Comparison of ENCODE assay signal across 28 mouse cellular contexts in genomic region chr11:34516971-34517370, GRCm38 (mm10).
DNase-seq lines count a peak whose midpoint lies in the region; ATAC-seq and TF ChIP-seq lines count a peak whose summit lies in the region.
"Had no signal": no experiment of that assay in that cellular context is flagged by ENCODE, and none has a peak within 500 bp of the region (broad histone marks: within the 10 kb centered on the region; RNA-seq: fewer than 3 reads in every experiment).

No protein-coding gene starts in this region.

- no peak for ATAC-seq in embryonic facial prominence, embryonic 14.5 days (ENCODE audit: low read depth)
- ATAC-seq in heart, embryonic 12.5 days (ENCODE audit: insufficient number of reproducible peaks, low FRiP score) = no peak
- no peak for ATAC-seq in lung, embryonic 14.5 days (ENCODE audit: insufficient read depth)
- ATAC-seq: CD4-positive, CD25-positive, alpha-beta regulatory T cell, adult 4 months; forebrain, embryonic 15.5 days had no signal

- no peak overlapping the region for H3K27ac ChIP-seq in embryonic facial prominence, embryonic 14.5 days (replicated peaks; ENCODE audit: low read depth, low read length)
- H3K27ac ChIP-seq in embryonic facial prominence, embryonic 10.5 days (replicated peaks) = no peak overlapping the region
- no peak overlapping the region for H3K27ac ChIP-seq in heart, embryonic 12.5 days (ENCODE audit: poor library complexity, severe bottlenecking)
- no peak overlapping the region for H3K27ac ChIP-seq in lung, embryonic 14.5 days (ENCODE audit: low read depth)
- H3K27ac ChIP-seq: embryonic facial prominence, embryonic 12.5 days; embryonic facial prominence, embryonic 15.5 days; forebrain, embryonic 10.5 days; forebrain, embryonic 12.5 days; forebrain, embryonic 15.5 days had no signal

- no peaks in the 10 kb centered on the region for H3K36me3 ChIP-seq in embryonic facial prominence, embryonic 14.5 days (ENCODE audit: control insufficient read depth, insufficient read depth, low read length)
- no peaks in the 10 kb centered on the region for H3K36me3 ChIP-seq in embryonic facial prominence, embryonic 10.5 days (replicated peaks)
- H3K36me3 ChIP-seq in heart, embryonic 12.5 days = no peaks in the 10 kb centered on the region
- no peaks in the 10 kb centered on the region for H3K36me3 ChIP-seq in lung, embryonic 14.5 days (ENCODE audit: insufficient read depth)
- H3K36me3 ChIP-seq: embryonic facial prominence, embryonic 12.5 days; embryonic facial prominence, embryonic 15.5 days; forebrain, embryonic 10.5 days; forebrain, embryonic 12.5 days; forebrain, embryonic 15.5 days; G1E had no signal

- H3K9me3 ChIP-seq in embryonic facial prominence, embryonic 14.5 days (ENCODE audit: control insufficient read depth, low read length) = no peaks in the 10 kb centered on the region
- H3K9me3 ChIP-seq in embryonic facial prominence, embryonic 10.5 days = no peaks in the 10 kb centered on the region
- no peaks in the 10 kb centered on the region for H3K9me3 ChIP-seq in heart, embryonic 12.5 days (replicated peaks)
- no peaks in the 10 kb centered on the region for H3K9me3 ChIP-seq in lung, embryonic 14.5 days (ENCODE audit: low read depth, low read length)
- H3K9me3 ChIP-seq: embryonic facial prominence, embryonic 12.5 days; embryonic facial prominence, embryonic 15.5 days; forebrain, embryonic 10.5 days; forebrain, embryonic 12.5 days; forebrain, embryonic 15.5 days had no signal

- no peak overlapping the region for H3K4me3 ChIP-seq in embryonic facial prominence, embryonic 14.5 days (ENCODE audit: low read depth, low read length)
- H3K4me3 ChIP-seq in embryonic facial prominence, embryonic 10.5 days = no peak overlapping the region
- H3K4me3 ChIP-seq in heart, embryonic 12.5 days = no peak overlapping the region
- H3K4me3 ChIP-seq in lung, embryonic 14.5 days (ENCODE audit: low read depth, low read length) = no peak overlapping the region
- H3K4me3 ChIP-seq: embryonic facial prominence, embryonic 12.5 days; embryonic facial prominence, embryonic 15.5 days; erythroblast, embryonic 14.5 days; forebrain, embryonic 10.5 days; forebrain, embryonic 12.5 days; forebrain, embryonic 15.5 days had no signal

- DNase-seq in embryonic facial prominence, embryonic 14.5 days (ENCODE audit: low spot score) = peak; percentile 21
- DNase-seq in embryonic facial prominence, embryonic 10.5 days (ENCODE audit: low spot score) = no peak
- DNase-seq in heart, adult 11 months = peak; percentile 37
- DNase-seq in lung, embryonic 14.5 days = peak; percentile 24
- DNase-seq in lung, postnatal 10 days = no peak
- peak; percentile 16 for DNase-seq in Muller cell, postnatal 12 days (ENCODE audit: inconsistent ontology term)
- DNase-seq in kidney, postnatal 10 days = no peak
- DNase-seq: adrenal gland, adult 2 months; adrenal gland, postnatal 10 days; adrenal gland, postnatal 25 days; B cell, adult 2 months; cerebellum, adult 11 months; cerebellum, adult 18-20 months; cerebellum, adult 8-10 months; cerebellum, adult 9-11 months; cerebellum, postnatal 14 days; cerebellum, postnatal 36 days; embryo, embryonic 11 days had no signal

- no peaks in the 10 kb centered on the region for H3K4me1 ChIP-seq in embryonic facial prominence, embryonic 14.5 days (ENCODE audit: control insufficient read depth, insufficient read depth, low read length)
- no peaks in the 10 kb centered on the region for H3K4me1 ChIP-seq in embryonic facial prominence, embryonic 10.5 days
- H3K4me1 ChIP-seq in heart, embryonic 12.5 days (replicated peaks) = peaks cover 8% of the 10 kb centered on the region
- H3K4me1 ChIP-seq in lung, embryonic 14.5 days (ENCODE audit: insufficient read depth) = no peaks in the 10 kb centered on the region
- H3K4me1 ChIP-seq: embryonic facial prominence, embryonic 12.5 days; embryonic facial prominence, embryonic 15.5 days; forebrain, embryonic 10.5 days; forebrain, embryonic 12.5 days; forebrain, embryonic 15.5 days had no signal

- H3K27me3 ChIP-seq in embryonic facial prominence, embryonic 14.5 days (replicated peaks; ENCODE audit: control insufficient read depth, insufficient read depth, low read length) = no peaks in the 10 kb centered on the region
- no peaks in the 10 kb centered on the region for H3K27me3 ChIP-seq in embryonic facial prominence, embryonic 10.5 days (replicated peaks; ENCODE audit: low read depth, poor library complexity, severe bottlenecking)
- H3K27me3 ChIP-seq in heart, embryonic 12.5 days (replicated peaks) = no peaks in the 10 kb centered on the region
- no peaks in the 10 kb centered on the region for H3K27me3 ChIP-seq in lung, embryonic 14.5 days (ENCODE audit: insufficient read depth, low read length)
- H3K27me3 ChIP-seq: CH12.LX; embryonic facial prominence, embryonic 12.5 days; embryonic facial prominence, embryonic 15.5 days; forebrain, embryonic 12.5 days; forebrain, embryonic 15.5 days had no signal

- 64% methylated on average over 2 of the region's 2 CpGs for WGBS in embryonic facial prominence, embryonic 14.5 days
- 73% methylated on average over 2 of the region's 2 CpGs for WGBS in embryonic facial prominence, embryonic 10.5 days
- WGBS in heart, embryonic 12.5 days = 58% methylated on average over 2 of the region's 2 CpGs
- WGBS in lung, embryonic 14.5 days = 33% methylated on average over 2 of the region's 2 CpGs

- no peak overlapping the region for H3K4me2 ChIP-seq in embryonic facial prominence, embryonic 14.5 days (ENCODE audit: low read depth, low read length)
- H3K4me2 ChIP-seq in heart, embryonic 12.5 days = no peak overlapping the region
- no peak overlapping the region for H3K4me2 ChIP-seq in lung, embryonic 14.5 days
- H3K4me2 ChIP-seq: embryonic facial prominence, embryonic 12.5 days; embryonic facial prominence, embryonic 15.5 days; forebrain, embryonic 12.5 days; forebrain, embryonic 15.5 days had no signal

- H3K9ac ChIP-seq in embryonic facial prominence, embryonic 14.5 days (ENCODE audit: low read depth, low read length) = no peak overlapping the region
- H3K9ac ChIP-seq in heart, embryonic 12.5 days = no peak overlapping the region
- no peak overlapping the region for H3K9ac ChIP-seq in lung, embryonic 14.5 days
- H3K9ac ChIP-seq: embryonic facial prominence, embryonic 12.5 days; embryonic facial prominence, embryonic 15.5 days; forebrain, embryonic 12.5 days; forebrain, embryonic 15.5 days had no signal

- no peak for TF ChIP-seq CTCF in lung, embryonic 14.5 days (IDR thresholded peaks at IDR 0.05; ENCODE audit: low read depth)

Comparison
In these comparisons a context has a peak if more than half of its experiments do, and no peak if none do; other contexts are left out.
1. DNase-seq: peak in embryonic facial prominence, embryonic 14.5 days (single experiment), heart, adult 11 months (single experiment), lung, embryonic 14.5 days (single experiment) and Muller cell, postnatal 12 days (single experiment); none in embryonic facial prominence, embryonic 10.5 days (single experiment), lung, postnatal 10 days (single experiment) and kidney, postnatal 10 days (single experiment).